Mouse (Mus musculus) lung, embryonic 16.5 days (tissue): Measurements from ENCODE around the gene Mrgprg. TPM values are rescaled to one million over a fixed set of nuclear protein-coding genes. Genes with fewer than 3 reads are reported as not detected.
A peak's percentile ranks its signal among the peaks of the same experiment; 100 is the strongest.

Experiments used
- ATAC-seq: fragments of 200-750 bp; cut with Nextera tagmentation; 2 replicates; pipeline ENCODE4 v1.8.0; 2017; ENCODE audit warnings: low read depth, mild to moderate bottlenecking, moderate library complexity
- H3K27ac ChIP-seq: fragments of 300-500 bp; sonication (generic); 2 replicates; pipeline ENCODE4 v1.5.1; 2014; ENCODE audit warnings: mild to moderate bottlenecking, control low read depth, low read length
- H3K27me3 ChIP-seq: fragments of 300-500 bp; sonication (generic); 2 replicates; pipeline ENCODE4 v1.6.1; 2014; ENCODE audit warnings: low read depth, low read length, mixed read lengths; ENCODE audit not compliant: control insufficient read depth, insufficient read depth
- H3K36me3 ChIP-seq: fragments of 300-500 bp; sonication (generic); 2 replicates; pipeline ENCODE4 v1.6.1; 2014; ENCODE audit warnings: low read length; ENCODE audit not compliant: control insufficient read depth, insufficient read depth
- H3K4me1 ChIP-seq: fragments of 300-500 bp; sonication (generic); replicated peaks from 2 replicates; pipeline ENCODE4 v1.6.1; 2014; ENCODE audit warnings: low read length, mixed read lengths; ENCODE audit not compliant: control insufficient read depth, insufficient read depth
- H3K4me2 ChIP-seq: fragments of 300-500 bp; sonication (generic); 2 replicates; pipeline ENCODE4 v1.6.1; 2014; ENCODE audit warnings: low read depth, low read length, control low read depth
- H3K4me3 ChIP-seq: fragments of 300-500 bp; sonication (generic); 2 replicates; pipeline ENCODE4 v1.5.1; 2014; ENCODE audit warnings: mild to moderate bottlenecking, low read length, control low read depth
- H3K9ac ChIP-seq: fragments of 300-500 bp; sonication (generic); 2 replicates; pipeline ENCODE4 v1.6.1; 2014; ENCODE audit warnings: low read length, control low read depth
- H3K9me3 ChIP-seq: fragments of 300-500 bp; sonication (generic); 2 replicates; pipeline ENCODE4 v1.6.1; 2016; ENCODE audit warnings: low read length; ENCODE audit not compliant: control insufficient read depth
- WGBS: fragments of 180-500 bp; shearing (Covaris S2); extraction: QIAGEN DNeasy Blood & Tissue Kit; methylation state at CpG from one replicate; pipeline ENCODE4 v1.1.7; 2014; 5-methylcytosine and 5-hydroxymethylcytosine counted together
- polyA plus RNA-seq: library from polyadenylated mRNA; unstranded; fragments of >200 nt; fragmentation: Nextera tagmentation; extraction: Ambion mirVana; gene quantifications from 2 replicates; pipeline ENCODE4 v1.2.1, GENCODE M21; 2015

Mrgprg gene
- polyA plus RNA-seq = not detected in 2 replicates

DNA sequence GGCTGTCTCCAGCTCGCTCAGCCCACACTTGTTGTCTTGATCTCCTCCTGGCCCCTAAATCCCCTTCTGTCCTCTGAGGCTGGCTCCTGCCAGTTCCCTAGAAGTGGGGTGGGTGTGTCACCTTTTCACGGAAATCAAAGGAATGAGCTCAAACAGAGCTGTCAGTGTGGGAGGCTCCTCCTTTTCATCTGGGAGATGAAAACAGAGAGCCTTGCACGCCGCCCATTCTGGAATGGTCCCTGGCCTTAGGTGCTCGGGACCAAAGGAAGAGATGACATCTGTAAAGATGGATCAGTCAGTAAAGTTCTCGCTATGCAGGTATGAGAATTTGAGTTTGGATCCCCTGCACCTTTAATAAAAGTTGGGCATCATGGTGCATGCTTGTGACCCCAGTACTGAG lies at the start of gene Mrgprg:
Gene Mrgprg, minus strand, starts transcription at position 101 of the 400 bp plus-strand sequence.
- WGBS = 37% methylated on average over 6 of the region's 6 CpGs
- Histone ChIP-seq H3K4me1 (peaks cover 13% of the 10 kb centered on the region), H3K27ac (no peak within 1 kb of the TSS), H3K9ac (no peak within 1 kb of the TSS), H3K27me3 (peaks cover 4% of the 10 kb centered on the region; the same call in 1 of the 2 replicates), H3K9me3 (no peaks in the 10 kb centered on the region), H3K4me2 (no peak within 1 kb of the TSS), H3K36me3 (no peaks in the 10 kb centered on the region), H3K4me3 (no peak within 1 kb of the TSS)
- no peak for ATAC-seq

DNA sequence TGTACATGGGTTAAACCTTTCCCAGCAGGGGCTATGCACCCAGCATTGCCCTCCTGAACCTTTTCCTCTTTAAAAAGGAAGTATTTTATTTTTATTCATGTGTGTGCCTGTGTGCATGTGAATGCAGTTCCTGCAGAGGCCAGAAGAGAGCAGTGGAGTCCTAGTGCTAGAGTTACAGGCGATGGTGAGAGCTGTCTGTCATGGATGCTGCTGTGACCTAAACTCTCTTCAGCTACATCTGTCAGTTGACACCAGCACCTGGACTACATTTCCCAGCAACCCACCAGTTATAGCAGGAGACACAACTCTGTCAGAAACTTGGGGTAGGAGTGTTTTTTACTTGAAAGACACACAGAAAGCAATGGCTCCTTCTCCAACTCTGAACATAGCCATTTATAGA lies 42.1 kb upstream of the Mrgprg start:
- WGBS = 44% methylated on average over 1 of the region's 1 CpGs
- H3K4me2 ChIP-seq = no peak overlapping the region
- no peaks in the 10 kb centered on the region for H3K9me3 ChIP-seq
- peaks cover 29% of the 10 kb centered on the region for H3K36me3 ChIP-seq
- no peak for ATAC-seq
- H3K9ac ChIP-seq = no peak overlapping the region
- H3K27ac ChIP-seq = no peak overlapping the region
- no peaks in the 10 kb centered on the region; the same call in 1 of the 2 replicates for H3K4me1 ChIP-seq
- no peak overlapping the region for H3K4me3 ChIP-seq
- H3K27me3 ChIP-seq = no peaks in the 10 kb centered on the region

DNA sequence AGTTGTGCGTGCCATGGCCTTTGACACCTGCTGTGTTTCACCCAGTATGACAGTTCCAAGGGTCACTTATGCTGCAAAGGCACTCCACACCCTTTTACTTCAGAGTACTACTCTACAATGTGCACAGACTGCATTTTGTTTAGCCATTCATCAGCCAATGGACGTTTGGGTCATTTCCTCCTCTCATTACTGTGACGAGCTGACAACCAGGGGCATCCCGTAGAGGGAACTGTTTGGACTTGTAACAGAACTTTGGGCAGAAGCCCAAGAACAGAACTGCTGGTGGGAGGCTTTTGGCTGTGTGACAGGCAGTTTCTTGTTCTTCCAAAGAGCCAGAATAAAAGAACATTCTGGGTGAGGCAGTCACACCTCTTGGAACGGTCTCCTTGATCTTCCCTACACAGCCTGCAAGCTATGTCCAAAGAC lies 38.4 kb upstream of the Mrgprg start:
- Histone ChIP-seq H3K9ac (no peak overlapping the region), H3K4me1 (no peaks in the 10 kb centered on the region; the same call in 1 of the 2 replicates), H3K27me3 (no peaks in the 10 kb centered on the region), H3K4me3 (no peak overlapping the region), H3K36me3 (peaks cover 29% of the 10 kb centered on the region), H3K27ac (no peak overlapping the region), H3K9me3 (no peaks in the 10 kb centered on the region), H3K4me2 (no peak overlapping the region)
- WGBS = 52% methylated on average over 5 of the region's 5 CpGs
- peak; percentile 77 for ATAC-seq

DNA sequence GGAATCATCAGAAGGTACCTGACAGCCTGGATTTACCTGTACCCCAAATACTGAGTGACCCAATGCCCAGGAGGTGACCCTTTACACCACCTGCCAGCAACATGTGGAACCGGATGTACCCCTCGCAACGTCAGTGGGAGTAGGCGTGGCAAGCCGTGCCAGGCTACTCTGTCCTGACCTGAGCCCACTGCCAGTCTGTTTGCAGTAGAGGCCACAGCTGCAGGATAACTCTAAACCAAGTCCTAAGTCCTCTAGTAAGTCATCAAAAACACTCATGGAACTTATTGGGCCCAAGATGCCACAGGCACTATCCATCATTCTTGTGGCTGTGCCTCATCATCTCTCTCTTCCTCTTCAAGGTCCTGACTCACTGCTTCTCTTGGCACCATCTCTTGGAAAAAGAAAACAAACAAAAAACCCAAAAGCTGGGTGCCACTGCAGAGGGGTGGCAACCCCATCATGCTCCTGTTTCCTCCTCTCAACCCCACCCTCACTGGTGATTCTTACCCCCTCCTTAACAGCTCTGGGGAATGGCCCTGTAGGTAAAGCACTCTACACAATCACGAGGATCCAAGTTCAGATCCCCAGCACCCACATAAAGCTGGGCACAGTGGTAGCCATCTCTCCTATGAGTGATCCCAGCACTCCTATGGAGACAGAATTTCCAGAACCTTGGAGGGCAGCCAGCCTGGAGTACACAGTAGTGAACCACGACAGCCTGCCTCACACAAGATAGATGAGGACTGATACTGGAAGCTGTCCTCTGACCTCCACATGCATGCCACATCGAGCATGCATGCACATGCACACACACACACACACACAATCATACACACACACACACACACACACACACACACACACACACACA lies 34.6 kb upstream of the Mrgprg start:
- Histone ChIP-seq H3K4me3 (no peak overlapping the region), H3K36me3 (peaks cover 18% of the 10 kb centered on the region), H3K27ac (no peak overlapping the region), H3K9ac (no peak overlapping the region), H3K27me3 (no peaks in the 10 kb centered on the region), H3K4me1 (no peaks in the 10 kb centered on the region; the same call in 1 of the 2 replicates), H3K4me2 (no peak overlapping the region), H3K9me3 (no peaks in the 10 kb centered on the region)
- WGBS = 85% methylated on average over 8 of the region's 8 CpGs
- no peak for ATAC-seq

DNA sequence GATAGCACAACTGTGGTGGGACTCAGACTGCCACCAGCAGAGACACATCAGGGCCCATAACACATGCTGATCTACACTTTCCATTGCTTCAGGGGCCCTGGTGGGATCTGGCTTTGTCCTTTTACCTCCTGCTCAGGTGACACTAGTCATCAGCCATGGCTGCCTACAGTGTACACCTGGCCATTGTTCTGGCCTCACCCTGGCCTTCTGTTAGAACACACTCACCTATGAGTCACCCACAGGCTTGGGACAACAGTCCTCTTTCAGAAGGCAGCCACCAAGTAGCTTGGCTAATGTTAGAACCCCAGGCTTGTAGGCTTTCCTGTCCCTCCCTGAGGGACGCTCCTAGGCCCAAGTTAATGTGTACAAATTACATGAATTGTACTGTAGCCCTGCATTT lies 34.0 kb upstream of the Mrgprg start:
- Histone ChIP-seq H3K9me3 (no peaks in the 10 kb centered on the region), H3K4me1 (no peaks in the 10 kb centered on the region; the same call in 1 of the 2 replicates), H3K27ac (no peak overlapping the region), H3K36me3 (peaks cover 18% of the 10 kb centered on the region), H3K9ac (no peak overlapping the region), H3K4me3 (no peak overlapping the region), H3K27me3 (no peaks in the 10 kb centered on the region), H3K4me2 (no peak overlapping the region)
- ATAC-seq = no peak
- 97% methylated on average over 1 of the region's 1 CpGs for WGBS

DNA sequence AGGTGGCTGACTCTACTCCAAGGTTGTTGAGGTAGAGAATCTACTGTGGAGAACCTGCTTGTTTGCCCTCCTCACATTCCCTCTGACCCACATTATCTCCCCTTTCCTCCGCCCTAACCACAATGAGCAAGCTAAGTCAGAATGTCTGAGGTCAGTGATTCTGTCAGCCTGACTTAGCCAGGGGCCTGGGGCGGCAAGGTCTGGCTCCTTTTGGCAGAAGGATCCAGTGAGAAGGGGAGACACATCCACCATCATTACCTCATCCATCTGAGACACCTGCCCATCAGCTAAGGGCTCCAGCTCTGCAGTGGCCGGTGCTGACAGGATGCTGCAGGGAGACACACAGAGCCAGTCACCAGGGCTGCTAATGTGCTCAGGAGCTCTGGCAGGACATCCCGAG lies 32.0 kb upstream of the Mrgprg start:
- no peak overlapping the region for H3K4me3 ChIP-seq
- H3K4me2 ChIP-seq = no peak overlapping the region
- H3K27ac ChIP-seq = no peak overlapping the region
- WGBS = 73% methylated on average over 4 of the region's 4 CpGs
- peaks cover 16% of the 10 kb centered on the region for H3K36me3 ChIP-seq
- H3K9ac ChIP-seq = no peak overlapping the region
- ATAC-seq = no peak
- no peaks in the 10 kb centered on the region for H3K9me3 ChIP-seq
- H3K27me3 ChIP-seq = no peaks in the 10 kb centered on the region
- H3K4me1 ChIP-seq = no peaks in the 10 kb centered on the region

DNA sequence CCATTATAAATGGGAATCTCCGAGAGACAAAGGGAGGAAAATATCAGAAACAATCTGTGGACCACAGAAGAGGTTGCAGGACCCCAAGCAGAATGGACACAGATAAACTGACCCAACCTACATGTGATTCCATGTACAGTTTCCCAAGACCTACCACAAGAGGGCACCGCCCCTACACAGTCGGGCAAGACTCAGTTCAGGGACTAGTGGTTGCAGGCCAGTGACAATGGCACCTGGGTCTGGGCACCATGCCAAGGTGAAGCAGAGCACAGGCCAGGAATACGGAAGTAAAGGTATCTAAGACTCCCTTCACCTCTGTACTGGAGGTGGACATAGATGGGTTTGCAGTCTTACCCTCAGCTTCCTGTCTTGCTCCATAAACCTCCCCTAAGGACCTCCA lies 26.3 kb upstream of the Mrgprg start:
- peaks cover 2% of the 10 kb centered on the region for H3K36me3 ChIP-seq
- H3K9ac ChIP-seq = no peak overlapping the region
- 36% methylated on average over 4 of the region's 4 CpGs for WGBS
- H3K27me3 ChIP-seq = no peaks in the 10 kb centered on the region
- H3K4me3 ChIP-seq = no peak overlapping the region
- H3K4me1 ChIP-seq = no peaks in the 10 kb centered on the region
- peaks cover 3% of the 10 kb centered on the region for H3K9me3 ChIP-seq
- no peak overlapping the region for H3K27ac ChIP-seq
- no peak overlapping the region for H3K4me2 ChIP-seq
- peak; percentile 68 for ATAC-seq

DNA sequence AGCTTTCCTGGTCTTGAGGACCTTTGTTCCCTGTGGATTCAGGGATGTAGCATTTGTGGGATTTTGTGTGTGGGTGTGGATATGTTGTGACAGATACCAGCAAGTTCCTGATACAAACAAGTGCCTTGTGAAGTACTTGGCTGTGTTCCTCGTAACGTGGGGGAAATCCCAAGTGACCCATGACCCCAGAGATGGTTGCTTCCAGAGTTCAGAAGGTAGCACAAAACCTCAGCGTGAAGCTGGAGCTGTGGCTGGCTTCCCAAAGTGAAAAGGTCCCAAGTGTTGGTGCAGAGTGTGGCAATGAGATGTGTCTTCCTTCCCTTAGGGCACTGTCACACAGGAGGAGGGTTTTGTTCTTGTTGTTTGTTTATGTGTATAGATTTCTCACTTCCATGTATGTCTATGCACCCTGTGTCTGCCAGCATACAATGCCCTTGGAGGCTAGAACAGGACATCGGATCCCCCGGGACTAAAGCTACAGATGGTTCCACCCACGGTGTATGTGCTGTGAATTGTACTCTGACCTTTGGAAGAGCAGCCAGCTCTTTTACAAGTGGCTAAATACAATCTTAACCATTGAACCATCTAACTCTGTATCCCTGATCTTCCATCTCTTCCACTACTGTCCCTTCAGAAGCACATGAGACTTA lies 25.7 kb upstream of the Mrgprg start:
- Histone ChIP-seq H3K27me3 (no peaks in the 10 kb centered on the region), H3K4me3 (no peak overlapping the region), H3K9ac (no peak overlapping the region), H3K4me2 (no peak overlapping the region), H3K36me3 (no peaks in the 10 kb centered on the region; the same call in 1 of the 2 replicates), H3K9me3 (peaks cover 3% of the 10 kb centered on the region), H3K27ac (no peak overlapping the region), H3K4me1 (no peaks in the 10 kb centered on the region)
- ATAC-seq = no peak
- WGBS = 71% methylated on average over 6 of the region's 6 CpGs
